Mouse (Mus musculus) embryonic facial prominence, embryonic 11.5 days (tissue): ENCODE measurements around the gene Bcl2l12. TPM values are rescaled to one million over a fixed set of nuclear protein-coding genes. Genes with fewer than 3 reads are reported as not detected.
A peak's percentile ranks its signal among the peaks of the same experiment; 100 is the strongest.

Source experiments
- ATAC-seq: fragments of 200-750 bp; cut with Nextera tagmentation; replicated peaks from 2 replicates; pipeline ENCODE4 v1.8.0; 2017; ENCODE audit warnings: low read depth; ENCODE audit not compliant: insufficient number of reproducible peaks, low FRiP score, low TSS enrichment
- DNase-seq: peaks from one replicate; pipeline ENCODE4 v3.0.0-alpha.2; 2015; ENCODE audit warnings: low spot score
- H3K27ac ChIP-seq: fragments of 300-500 bp; sonication (generic); replicated peaks from 2 replicates; pipeline ENCODE4 v1.5.1; 2014; ENCODE audit warnings: mild to moderate bottlenecking, low read depth, low read length, control low read depth
- H3K27me3 ChIP-seq: fragments of 300-500 bp; sonication (generic); 2 replicates; pipeline ENCODE4 v1.6.1; 2014; ENCODE audit warnings: mild to moderate bottlenecking, low read length, moderate library complexity, mixed read lengths; ENCODE audit not compliant: control insufficient read depth, insufficient read depth
- H3K36me3 ChIP-seq: fragments of 300-500 bp; sonication (generic); replicated peaks from 2 replicates; pipeline ENCODE4 v1.6.1; 2014; ENCODE audit warnings: low read depth, mild to moderate bottlenecking, low read length, moderate library complexity, mixed read lengths; ENCODE audit not compliant: control insufficient read depth, insufficient read depth
- H3K4me1 ChIP-seq: fragments of 300-500 bp; sonication (generic); 2 replicates; pipeline ENCODE4 v1.6.1; 2014; ENCODE audit warnings: low read length, mixed read lengths; ENCODE audit not compliant: control insufficient read depth, insufficient read depth
- H3K4me2 ChIP-seq: fragments of 300-500 bp; sonication (generic); 2 replicates; pipeline ENCODE4 v1.6.1; 2014; ENCODE audit warnings: low read depth, mild to moderate bottlenecking, control low read depth, low read length, moderate library complexity
- H3K4me3 ChIP-seq: fragments of 300-500 bp; sonication (generic); 2 replicates; pipeline ENCODE4 v1.5.1; 2014; ENCODE audit warnings: low read depth, low read length, control low read depth
- H3K9ac ChIP-seq: fragments of 300-500 bp; sonication (generic); replicated peaks from 2 replicates; pipeline ENCODE4 v1.6.1; 2014; ENCODE audit warnings: mild to moderate bottlenecking, control low read depth, low read length
- H3K9me3 ChIP-seq: fragments of 300-500 bp; sonication (generic); replicated peaks from 2 replicates; pipeline ENCODE4 v1.6.1; 2016; ENCODE audit warnings: mild to moderate bottlenecking, low read length, inconsistent platforms, mixed read lengths; ENCODE audit not compliant: control insufficient read depth
- WGBS: fragments of 180-500 bp; shearing (Covaris S2); extraction: QIAGEN DNeasy Blood & Tissue Kit; methylation state at CpG from one replicate; pipeline ENCODE4 v1.1.7; 2014; 5-methylcytosine and 5-hydroxymethylcytosine counted together
- microRNA-seq: library from miRNA; unstranded; fragments of <30 nt; microRNA quantifications from one replicate; pipeline ENCODE4, GENCODE M21; 2016; ENCODE audit warnings: borderline number of aligned reads
- polyA plus RNA-seq: library from polyadenylated mRNA; unstranded; fragments of >200 nt; fragmentation: Nextera tagmentation; extraction: Ambion mirVana; gene quantifications from 2 replicates; pipeline ENCODE4 v1.2.1, GENCODE M21; 2014

The Bcl2l12 gene
- polyA plus RNA-seq, 1 experiment from 2014 or later = 71.7 TPM

DNA sequence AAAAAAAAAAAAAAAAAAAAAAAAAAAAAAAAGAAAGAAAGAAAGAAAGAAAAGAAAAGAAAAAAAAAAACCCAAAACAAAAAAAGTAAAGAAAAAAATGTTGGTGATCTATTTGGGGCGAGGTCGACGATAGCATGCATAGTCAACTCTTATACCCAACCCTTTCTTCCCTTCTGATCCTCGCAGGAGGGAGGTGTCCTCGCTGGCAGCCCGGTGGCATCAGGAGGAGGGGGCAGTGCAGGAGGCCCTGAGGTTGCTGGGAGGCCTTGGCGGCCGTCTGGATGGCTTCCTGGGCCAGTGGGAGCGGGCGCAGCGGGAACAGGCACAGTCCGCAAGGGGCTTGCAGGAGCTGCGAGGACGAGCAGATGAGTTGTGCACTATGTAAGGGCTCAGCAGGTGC lies 45.0 kb downstream of the Bcl2l12 start:
- H3K9ac ChIP-seq = no peak overlapping the region

DNA sequence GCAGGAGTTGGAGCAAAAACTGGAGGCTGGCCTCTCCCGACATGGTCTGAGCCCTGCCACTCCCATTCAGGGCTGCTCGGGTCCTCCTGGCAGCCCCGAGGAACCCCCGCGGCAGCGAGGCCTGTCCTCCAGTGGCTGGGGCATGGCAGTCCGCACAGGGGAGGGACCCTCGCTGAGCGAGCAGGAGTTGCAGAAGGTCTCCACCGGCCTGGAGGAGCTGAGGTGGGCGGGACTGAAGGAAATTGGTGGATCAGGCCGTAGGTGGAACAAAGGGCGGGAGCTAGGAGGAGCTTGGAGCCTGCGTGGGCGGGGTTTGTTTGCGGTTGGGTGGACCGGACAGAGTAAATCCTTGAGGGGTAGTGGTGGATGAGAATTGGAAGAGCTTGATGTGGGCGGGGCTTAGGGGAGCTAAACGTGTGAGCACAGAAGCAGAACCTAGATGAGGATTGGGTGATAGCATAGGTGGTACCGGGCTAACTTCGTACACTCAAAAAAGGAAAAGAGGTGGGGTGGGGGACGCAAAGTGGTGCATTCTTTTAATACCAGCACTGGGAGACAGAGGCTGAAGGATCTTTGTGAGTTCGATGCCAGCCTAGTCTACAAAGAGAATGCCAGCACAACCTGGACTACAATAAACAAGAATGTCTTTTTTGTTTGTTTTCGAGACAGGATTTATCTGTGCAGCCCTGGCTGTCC lies 45.8 kb downstream of the Bcl2l12 start:
- WGBS = 6% methylated on average over 24 of the region's 24 CpGs
- H3K4me3 ChIP-seq = peak overlapping the region; percentile 44
- ATAC-seq = peak; percentile 83
- peaks cover 15% of the 10 kb centered on the region for H3K27me3 ChIP-seq
- H3K9ac ChIP-seq = peak overlapping the region; percentile 60
- peaks cover 6% of the 10 kb centered on the region; the same call in 1 of the 2 replicates for H3K4me1 ChIP-seq
- H3K4me2 ChIP-seq = peak overlapping the region; percentile 79
- no peak overlapping the region for H3K27ac ChIP-seq
- DNase-seq = peak; percentile 95
- no peaks in the 10 kb centered on the region for H3K36me3 ChIP-seq
- no peaks in the 10 kb centered on the region for H3K9me3 ChIP-seq

More for the DNA sequence above, 45.0 kb downstream of the Bcl2l12 start:
- Histone ChIP-seq H3K4me1 (peaks cover 6% of the 10 kb centered on the region; the same call in 1 of the 2 replicates), H3K4me2 (no peak overlapping the region), H3K27ac (no peak overlapping the region), H3K27me3 (peaks cover 15% of the 10 kb centered on the region), H3K9me3 (no peaks in the 10 kb centered on the region), H3K36me3 (no peaks in the 10 kb centered on the region), H3K4me3 (no peak overlapping the region)
- WGBS = 51% methylated on average over 14 of the region's 14 CpGs
- DNase-seq (no peak), ATAC-seq (no peak)

DNA sequence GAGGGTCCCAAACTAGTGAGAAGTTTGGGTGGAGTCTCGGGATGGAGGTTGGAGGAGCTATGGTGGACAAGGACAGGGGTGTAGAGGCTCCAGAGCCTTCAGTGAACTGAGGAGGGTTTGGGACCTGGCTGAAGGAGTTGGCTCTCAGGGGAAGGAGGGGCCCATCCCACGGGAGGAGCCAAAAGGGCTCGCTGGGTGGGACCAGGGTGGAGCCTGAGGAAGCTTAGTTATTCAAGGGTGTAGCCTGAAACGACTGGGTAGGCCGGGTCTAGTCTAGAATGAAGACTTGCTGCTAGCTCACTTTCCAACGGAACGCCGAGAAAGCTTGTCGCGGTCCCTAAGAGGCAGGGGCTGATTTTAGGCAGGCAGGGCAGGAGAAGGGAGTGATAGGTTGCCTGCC lies 46.6 kb downstream of the Bcl2l12 start:
- H3K4me3 ChIP-seq = peak overlapping the region; percentile 44
- no peaks in the 10 kb centered on the region for H3K36me3 ChIP-seq
- no peaks in the 10 kb centered on the region for H3K9me3 ChIP-seq
- H3K27ac ChIP-seq = no peak overlapping the region
- peaks cover 15% of the 10 kb centered on the region for H3K27me3 ChIP-seq
- ATAC-seq (0 out of 2 replicates have a peak, but pooled peaks have one; percentile 20), DNase-seq (peak; percentile 66)
- H3K9ac ChIP-seq = peak overlapping the region; percentile 60
- peak overlapping the region; percentile 79 for H3K4me2 ChIP-seq
- H3K4me1 ChIP-seq = peaks cover 6% of the 10 kb centered on the region; the same call in 1 of the 2 replicates
- WGBS = 2% methylated on average over 10 of the region's 10 CpGs

DNA sequence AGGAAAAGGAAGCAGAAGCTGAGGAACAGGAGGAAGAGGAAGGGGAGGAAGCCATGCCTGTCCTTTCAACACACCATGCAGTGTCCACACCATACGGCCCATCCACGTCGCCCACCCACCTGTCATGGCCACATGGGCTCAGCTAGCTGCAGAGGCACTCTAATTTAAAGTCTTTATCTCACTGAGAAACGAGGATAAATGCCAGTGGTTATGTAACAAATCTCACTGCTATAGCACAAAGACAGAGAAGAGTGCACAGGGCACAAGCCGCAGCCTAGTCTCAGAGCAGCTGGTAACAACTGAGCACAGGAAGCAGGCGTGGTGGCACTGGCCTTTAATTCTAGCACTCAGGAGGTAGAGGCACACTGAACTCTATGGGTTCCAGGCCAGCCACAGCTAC lies 48.6 kb downstream of the Bcl2l12 start:
- ATAC-seq (no peak), DNase-seq (no peak)
- Histone ChIP-seq H3K27me3 (peaks cover 15% of the 10 kb centered on the region), H3K4me2 (no peak overlapping the region), H3K4me3 (no peak overlapping the region), H3K9me3 (no peaks in the 10 kb centered on the region), H3K9ac (no peak overlapping the region), H3K36me3 (no peaks in the 10 kb centered on the region), H3K27ac (no peak overlapping the region), H3K4me1 (peaks cover 6% of the 10 kb centered on the region; the same call in 1 of the 2 replicates)
- WGBS = 78% methylated on average over 6 of the region's 6 CpGs

DNA sequence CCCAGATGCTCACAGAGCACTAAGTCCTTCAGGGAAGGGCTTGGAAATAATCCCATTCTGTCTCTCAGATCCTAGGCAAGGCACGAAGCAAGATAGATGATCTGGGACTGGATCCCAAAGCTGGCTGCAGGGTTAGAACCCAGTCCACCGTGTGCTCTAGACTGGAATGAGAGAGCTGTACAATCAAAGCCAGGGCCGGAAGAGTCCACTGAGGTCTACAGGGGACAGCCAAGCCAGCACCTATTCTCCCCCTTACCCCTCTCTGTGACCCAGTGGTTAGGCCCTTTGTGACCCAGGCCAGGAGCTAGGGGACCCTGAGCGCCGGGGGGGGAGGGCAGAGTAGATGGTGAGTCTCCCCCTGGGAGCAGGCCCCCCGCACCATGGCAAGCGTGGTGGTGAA lies 55.6 kb downstream of the Bcl2l12 start, which contains the start of gene Tsks:
TSS of gene Tsks (plus strand) at position 301 of the 400 bp plus-strand sequence.
- Histone ChIP-seq H3K4me2 (no peak within 1 kb of the TSS), H3K27ac (no peak within 1 kb of the TSS), H3K36me3 (no peaks in the 10 kb centered on the region), H3K27me3 (no peaks in the 10 kb centered on the region), H3K9me3 (no peaks in the 10 kb centered on the region), H3K4me3 (no peak within 1 kb of the TSS), H3K9ac (no peak within 1 kb of the TSS), H3K4me1 (no peaks in the 10 kb centered on the region)
- no peak for DNase-seq
- WGBS = 85% methylated on average over 7 of the region's 7 CpGs
- ATAC-seq = no peak

Small RNA genes lying within 50 kb of the gene (microRNA-seq; reads per million reads assigned to microRNA genes)
- gene Mir7054 = not detected

Other genes with a start within 250 kb of the Bcl2l12 start
- 3.3 and 3.6 TPM in 2 replicates for gene Zfp473, start 247.7 kb downstream of the Bcl2l12 start, polyA plus RNA-seq
- gene Nup62, start 182.6 kb downstream of the Bcl2l12 start, polyA plus RNA-seq = 66.9 and 72.6 TPM in 2 replicates
- 0.52 and 1.9 TPM in 2 replicates for gene Il4i1, start 182.3 kb downstream of the Bcl2l12 start, polyA plus RNA-seq
- 2.9 and 3.1 TPM in 2 replicates for gene Atf5, start 182.1 kb downstream of the Bcl2l12 start, polyA plus RNA-seq
- 32.4 and 42.5 TPM in 2 replicates for gene Akt1s1, start 149.7 kb downstream of the Bcl2l12 start, polyA plus RNA-seq
- 55.1 and 75.1 TPM in 2 replicates for gene Tbc1d17, start 149.6 kb downstream of the Bcl2l12 start, polyA plus RNA-seq
- 21.6 and 25.3 TPM in 2 replicates for gene Pnkp, start 141.6 kb downstream of the Bcl2l12 start, polyA plus RNA-seq
- 350 and 370 TPM in 2 replicates for gene Ptov1, start 128.9 kb downstream of the Bcl2l12 start, polyA plus RNA-seq
- gene Med25, start 106.0 kb downstream of the Bcl2l12 start, polyA plus RNA-seq = 44.5 and 50.3 TPM in 2 replicates
- gene Fuz, start 102.6 kb downstream of the Bcl2l12 start, polyA plus RNA-seq = 11.8 and 13.2 TPM in 2 replicates
- 70.1 and 70.3 TPM in 2 replicates for gene Ap2a1, start 69.2 kb downstream of the Bcl2l12 start, polyA plus RNA-seq
- 0.21 TPM in 1 of 2 replicates, not detected in the other for gene Tsks, start 55.5 kb downstream of the Bcl2l12 start, polyA plus RNA-seq
- gene Cpt1c, start 23.9 kb downstream of the Bcl2l12 start, polyA plus RNA-seq = 14.3 and 17.1 TPM in 2 replicates
- 289 and 293 TPM in 2 replicates for gene Prmt1, start 12.1 kb downstream of the Bcl2l12 start, polyA plus RNA-seq
- gene Irf3, start 1.1 kb downstream of the Bcl2l12 start, polyA plus RNA-seq = 62.4 and 71.9 TPM in 2 replicates
- gene Scaf1, start 17.7 kb upstream of the Bcl2l12 start, polyA plus RNA-seq = 40.0 and 41.1 TPM in 2 replicates
- gene Rras, start 19.2 kb upstream of the Bcl2l12 start, polyA plus RNA-seq = 18.5 and 23.9 TPM in 2 replicates
- 10.9 and 11.8 TPM in 2 replicates for gene Prr12, start 54.2 kb upstream of the Bcl2l12 start, polyA plus RNA-seq
- 59.2 and 63.8 TPM in 2 replicates for gene Nosip, start 63.7 kb upstream of the Bcl2l12 start, polyA plus RNA-seq
- 17.9 and 20.3 TPM in 2 replicates for gene Prrg2, start 64.0 kb upstream of the Bcl2l12 start, polyA plus RNA-seq
- gene Rcn3, start 93.5 kb upstream of the Bcl2l12 start, polyA plus RNA-seq = 221 and 234 TPM in 2 replicates
- gene Fcgrt, start 105.1 kb upstream of the Bcl2l12 start, polyA plus RNA-seq = 12.6 TPM in 2 replicates
- 1,561 and 1,602 TPM in 2 replicates for gene Rps11, start 125.7 kb upstream of the Bcl2l12 start, polyA plus RNA-seq
- gene Rpl13a, start 130.0 kb upstream of the Bcl2l12 start, polyA plus RNA-seq = 1,418 and 1,436 TPM in 2 replicates
- gene Gm45713, start 137.5 kb upstream of the Bcl2l12 start, polyA plus RNA-seq = 0.20 TPM in 1 of 2 replicates, not detected in the other
- gene Flt3l, start 137.7 kb upstream of the Bcl2l12 start, polyA plus RNA-seq = 0.52 and 0.67 TPM in 2 replicates
- 102 and 104 TPM in 2 replicates for gene Pih1d1, start 155.6 kb upstream of the Bcl2l12 start, polyA plus RNA-seq
- gene Aldh16a1, start 155.9 kb upstream of the Bcl2l12 start, polyA plus RNA-seq = 32.3 and 39.1 TPM in 2 replicates
- gene Slc17a7, start 165.2 kb upstream of the Bcl2l12 start, polyA plus RNA-seq = 1.1 and 1.6 TPM in 2 replicates
- 0.52 and 0.81 TPM in 2 replicates for gene Gfy, start 180.9 kb upstream of the Bcl2l12 start, polyA plus RNA-seq
- gene Pth2, start 182.3 kb upstream of the Bcl2l12 start, polyA plus RNA-seq = not detected in 2 replicates
- 0.41 and 0.42 TPM in 2 replicates for gene Ccdc155, start 206.2 kb upstream of the Bcl2l12 start, polyA plus RNA-seq
- gene Dkkl1, start 213.4 kb upstream of the Bcl2l12 start, polyA plus RNA-seq = 1.8 and 2.3 TPM in 2 replicates
- gene Tead2, start 217.0 kb upstream of the Bcl2l12 start, polyA plus RNA-seq = 276 and 285 TPM in 2 replicates
- gene Cd37, start 240.4 kb upstream of the Bcl2l12 start, polyA plus RNA-seq = 0.86 and 1.1 TPM in 2 replicates
- gene Slc6a16, start 242.4 kb upstream of the Bcl2l12 start, polyA plus RNA-seq = 0.21 TPM in 1 of 2 replicates, not detected in the other